Mouse (Mus musculus) macrophage (primary cell): ENCODE measurements around the gene Gpr19. TPM values are rescaled to one million over a fixed set of nuclear protein-coding genes. Genes with fewer than 3 reads are reported as not detected.

ENCODE experiments used
- H3K27ac ChIP-seq: fragments of 350-480 bp; formaldehyde crosslinking; 2 replicates; pipeline ENCODE4 v1.9.0; 2021
- H3K36me3 ChIP-seq: fragments of 350-480 bp; formaldehyde crosslinking; 2 replicates; pipeline ENCODE4 v1.9.0; 2021; ENCODE audit errors: inconsistent target
- H3K4me3 ChIP-seq: fragments of 350-480 bp; formaldehyde crosslinking; 2 replicates; pipeline ENCODE4 v1.9.0; 2021; ENCODE audit errors: inconsistent target
- H3K79me2 ChIP-seq: fragments of 350-480 bp; formaldehyde crosslinking; 2 replicates; pipeline ENCODE4 v1.9.0; 2021; ENCODE audit errors: inconsistent target
- WGBS: methylation state at CpG from one replicate; pipeline ENCODE4 v1.1.7; 2026; ENCODE audit warnings: inconsistent platforms; ENCODE audit not compliant: missing documents; 5-methylcytosine and 5-hydroxymethylcytosine counted together
- polyA plus RNA-seq: library from polyadenylated mRNA; stranded (reverse); fragments of 250-400 nt; gene quantifications from 3 replicates; pipeline ENCODE4 v1.2.4, GENCODE M21; 2018; ENCODE audit warnings: inconsistent platforms

The Gpr19 gene
- polyA plus RNA-seq, 1 experiment from 2014 or later: 2.1 TPM

DNA sequence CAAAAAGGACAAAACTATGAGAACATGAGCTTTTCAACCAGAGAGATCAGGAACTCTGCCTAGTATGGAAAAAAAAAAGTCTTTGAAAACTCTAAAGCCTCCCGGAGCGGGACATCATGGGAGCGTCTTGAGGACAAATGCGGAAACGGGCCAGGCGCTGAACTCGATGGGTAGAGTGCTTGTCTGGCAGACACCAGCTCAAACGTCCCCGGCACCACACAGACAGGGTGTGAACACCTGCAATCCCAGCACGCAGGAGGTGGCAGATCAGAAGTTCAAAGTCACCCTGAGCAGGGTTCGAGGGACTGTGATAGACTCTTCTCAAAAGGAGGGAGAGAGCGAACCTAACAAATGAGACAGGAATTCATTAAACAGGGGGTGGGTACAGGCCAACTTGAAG is 37.0 kb downstream of the Gpr19 start:
- H3K36me3 ChIP-seq: 0 out of 2 replicates have a peak, but pooled peaks cover 12% of the 10 kb centered on the region
- no peaks in the 10 kb centered on the region for H3K79me2 ChIP-seq
- 93% methylated on average over 12 of the region's 12 CpGs for WGBS

DNA sequence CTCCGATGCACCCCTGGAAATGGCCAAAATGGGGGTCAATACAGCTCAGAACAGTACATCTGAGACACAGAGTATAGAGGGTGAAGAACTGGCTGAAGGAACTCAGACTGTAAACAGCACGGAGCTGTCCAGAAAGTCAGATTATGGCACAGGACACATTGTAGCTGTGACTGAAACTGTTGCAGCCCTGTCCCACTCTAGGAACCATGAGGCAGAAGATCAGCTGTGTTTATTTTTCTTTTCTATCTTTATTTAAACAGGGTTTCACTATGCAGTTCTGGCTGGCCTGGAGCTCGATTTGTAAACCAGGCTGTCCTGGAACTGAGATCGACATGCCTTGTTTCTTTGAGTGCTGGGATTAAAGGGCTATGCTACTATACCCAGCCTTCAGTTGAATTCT is 38.1 kb downstream of the Gpr19 start:
- Histone ChIP-seq H3K27ac (no peak overlapping the region), H3K4me3 (no peak overlapping the region), H3K36me3 (peaks cover 17% of the 10 kb centered on the region; the same call in 1 of the 2 replicates), H3K79me2 (no peaks in the 10 kb centered on the region)
- WGBS: 87% methylated on average over 4 of the region's 4 CpGs

More for the DNA sequence above, 37.0 kb downstream of the Gpr19 start:
- H3K27ac ChIP-seq: no peak overlapping the region
- no peak overlapping the region for H3K4me3 ChIP-seq

DNA sequence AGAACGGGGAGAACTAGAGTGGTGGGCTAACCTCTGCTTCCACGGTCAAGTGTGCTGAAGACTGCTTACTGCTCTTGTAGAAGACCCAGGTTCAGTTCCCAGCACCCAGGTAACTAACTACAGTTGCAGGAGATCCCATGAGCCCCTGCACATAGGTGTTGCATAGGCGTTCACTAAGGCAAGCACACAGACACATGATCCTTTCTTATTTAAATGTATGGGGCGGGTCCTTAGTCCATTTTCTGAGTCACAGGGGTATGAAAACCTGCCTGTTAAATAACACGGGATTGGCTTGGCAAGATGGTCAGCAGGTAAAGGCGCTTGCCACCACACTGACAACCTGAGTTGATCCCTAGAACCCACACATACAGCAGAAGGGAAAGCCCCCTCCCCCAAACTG is 39.4 kb downstream of the Gpr19 start:
- 96% methylated on average over 6 of the region's 6 CpGs for WGBS
- no peak overlapping the region for H3K4me3 ChIP-seq
- no peak overlapping the region for H3K27ac ChIP-seq
- peaks cover 17% of the 10 kb centered on the region; the same call in 1 of the 2 replicates for H3K36me3 ChIP-seq
- no peaks in the 10 kb centered on the region for H3K79me2 ChIP-seq

DNA sequence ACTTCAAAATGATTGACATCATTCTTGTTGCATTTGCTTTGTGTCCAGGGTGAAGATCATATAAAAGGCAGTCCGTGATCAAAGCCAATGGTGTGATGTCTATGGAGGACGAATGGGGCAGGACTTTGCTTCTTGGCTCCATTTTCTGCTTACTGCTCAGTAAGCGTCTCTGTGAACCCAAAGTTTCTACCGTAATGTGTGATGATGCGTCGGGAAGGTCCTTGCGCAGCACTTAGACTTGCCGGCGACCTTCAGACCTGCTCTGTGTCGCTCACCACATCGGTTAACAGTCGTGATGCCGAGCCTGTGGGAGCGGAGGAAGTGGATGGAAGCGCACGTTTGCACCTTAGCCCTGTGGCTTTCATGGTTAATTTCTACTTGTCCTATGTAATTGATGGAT is 42.5 kb downstream of the Gpr19 start:
- no peaks in the 10 kb centered on the region for H3K79me2 ChIP-seq
- H3K4me3 ChIP-seq: no peak overlapping the region
- 96% methylated on average over 16 of the region's 16 CpGs for WGBS
- peaks cover 27% of the 10 kb centered on the region for H3K36me3 ChIP-seq
- H3K27ac ChIP-seq: no peak overlapping the region

DNA sequence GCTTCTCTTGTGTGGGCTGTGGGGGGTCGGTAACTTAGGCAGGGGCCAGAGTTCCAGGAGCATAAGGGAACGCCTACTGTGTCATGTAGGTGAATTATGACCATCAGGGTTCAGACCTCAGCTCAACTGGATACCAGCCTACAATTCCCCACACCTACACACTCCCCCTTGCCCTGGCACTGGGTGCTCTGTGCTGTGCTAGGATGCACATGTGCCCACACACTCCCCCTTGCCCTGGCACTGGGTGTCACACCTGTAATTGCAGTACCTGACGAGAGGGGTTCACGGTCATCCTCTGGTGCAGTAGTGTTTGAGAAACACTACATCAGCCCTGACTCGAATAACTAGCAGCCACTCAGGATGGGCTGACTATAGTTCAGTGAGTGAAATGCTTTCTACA is 43.6 kb downstream of the Gpr19 start:
- WGBS: 99% methylated on average over 5 of the region's 5 CpGs
- H3K27ac ChIP-seq: no peak overlapping the region
- peaks cover 27% of the 10 kb centered on the region for H3K36me3 ChIP-seq
- no peaks in the 10 kb centered on the region for H3K79me2 ChIP-seq
- H3K4me3 ChIP-seq: no peak overlapping the region

DNA sequence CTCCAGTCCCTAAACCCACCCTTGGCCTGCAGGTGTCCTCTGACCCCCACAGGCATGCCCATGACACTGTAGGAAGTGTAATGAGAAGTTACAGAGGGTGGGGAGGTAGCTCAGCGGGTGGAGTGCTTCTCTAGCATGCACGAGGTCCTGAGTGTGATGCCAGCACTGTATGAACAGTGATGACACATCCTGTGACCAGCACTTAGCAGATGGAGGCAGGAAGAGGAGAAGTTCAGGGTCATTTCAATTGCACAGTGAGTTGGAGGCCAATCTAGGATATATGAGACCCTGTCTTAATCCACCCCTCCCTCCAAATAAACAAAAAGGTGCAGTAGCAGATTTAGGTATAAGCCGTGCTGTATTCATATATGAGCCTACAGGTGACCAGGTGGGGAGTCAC is 48.4 kb downstream of the Gpr19 start:
- Histone ChIP-seq H3K4me3 (no peak overlapping the region), H3K79me2 (no peaks in the 10 kb centered on the region), H3K36me3 (peaks cover 10% of the 10 kb centered on the region; the same call in 1 of the 2 replicates), H3K27ac (no peak overlapping the region)
- WGBS: 81% methylated on average over 3 of the region's 3 CpGs

DNA sequence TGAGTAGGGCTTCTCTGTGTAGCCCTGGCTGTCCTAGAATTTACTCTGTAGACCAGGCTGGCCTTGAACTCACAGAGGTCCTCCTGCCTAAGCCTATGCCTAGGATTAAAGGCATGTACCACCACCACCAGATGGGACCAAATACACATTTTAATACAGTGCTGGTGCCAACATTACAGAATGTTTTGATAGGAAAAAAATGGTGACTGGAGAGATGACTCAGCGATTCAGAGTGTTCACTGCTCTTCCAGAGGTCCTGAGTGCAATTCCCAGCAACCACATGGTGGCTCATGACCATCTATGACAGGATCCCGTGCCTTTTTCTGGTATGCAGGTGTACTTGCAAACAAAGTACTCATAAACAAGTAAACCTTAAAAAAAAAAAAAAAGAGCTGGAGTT is 48.9 kb downstream of the Gpr19 start:
- Histone ChIP-seq H3K27ac (no peak overlapping the region), H3K79me2 (no peaks in the 10 kb centered on the region), H3K4me3 (no peak overlapping the region), H3K36me3 (peaks cover 10% of the 10 kb centered on the region; the same call in 1 of the 2 replicates)
- WGBS: 100% methylated on average over 2 of the region's 2 CpGs

DNA sequence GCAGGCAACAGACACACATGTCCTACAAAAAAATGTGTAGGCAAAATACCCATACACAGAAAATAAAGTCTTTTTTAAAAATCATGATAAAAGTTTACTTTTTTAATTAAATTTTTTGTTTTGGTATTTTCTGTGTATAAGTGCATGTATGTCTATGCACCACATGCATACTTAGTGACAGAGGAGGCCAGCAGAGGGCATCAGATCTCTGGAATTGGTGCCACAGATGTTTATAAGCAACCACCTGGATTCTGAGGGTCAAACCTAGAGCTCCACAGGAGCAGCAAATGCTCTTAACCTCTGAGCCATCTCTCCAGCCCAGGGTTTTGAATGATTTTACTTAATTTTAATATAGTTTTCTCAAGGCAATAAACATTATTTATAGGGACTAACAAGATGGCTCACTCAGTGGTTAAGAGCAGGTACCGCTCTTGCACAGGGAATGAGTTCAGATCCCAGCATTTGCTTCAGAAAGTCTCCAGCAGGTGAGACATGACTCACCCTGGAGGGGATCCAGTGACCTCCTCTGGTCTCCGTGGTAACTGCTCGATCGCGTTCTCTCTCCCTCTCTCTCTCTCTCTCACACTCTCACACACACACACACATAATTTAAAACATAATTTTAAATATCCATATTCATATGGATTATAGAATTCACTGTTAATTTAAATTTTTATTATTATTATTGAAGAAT is 50.0 kb downstream of the Gpr19 start:
- Histone ChIP-seq H3K4me3 (no peak overlapping the region), H3K79me2 (no peaks in the 10 kb centered on the region), H3K36me3 (peaks cover 6% of the 10 kb centered on the region; the same call in 1 of the 2 replicates), H3K27ac (no peak overlapping the region)
- WGBS: 97% methylated on average over 5 of the region's 5 CpGs

DNA sequence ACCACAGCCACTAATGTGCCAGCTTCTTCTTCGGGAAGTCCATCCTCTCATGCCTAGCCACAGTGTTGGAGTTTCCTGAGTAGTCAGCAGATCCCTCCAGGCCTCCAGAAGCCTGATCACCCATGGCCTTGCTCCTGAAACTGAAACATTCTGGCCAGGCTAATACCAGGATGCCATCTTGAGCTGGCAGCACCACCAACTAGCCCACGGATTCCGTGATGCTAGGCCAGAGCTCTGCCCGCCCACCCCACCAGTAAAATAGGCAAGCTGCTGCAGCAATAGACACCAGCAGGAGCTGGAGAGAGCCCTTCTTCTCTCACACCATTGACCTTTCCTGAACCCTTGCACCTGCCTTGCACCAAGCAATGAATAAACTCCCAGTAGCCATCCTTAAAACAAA is 50.8 kb downstream of the Gpr19 start:
- Histone ChIP-seq H3K36me3 (no peaks in the 10 kb centered on the region), H3K79me2 (no peaks in the 10 kb centered on the region), H3K27ac (no peak overlapping the region), H3K4me3 (no peak overlapping the region)
- 87% methylated on average over 4 of the region's 4 CpGs for WGBS

DNA sequence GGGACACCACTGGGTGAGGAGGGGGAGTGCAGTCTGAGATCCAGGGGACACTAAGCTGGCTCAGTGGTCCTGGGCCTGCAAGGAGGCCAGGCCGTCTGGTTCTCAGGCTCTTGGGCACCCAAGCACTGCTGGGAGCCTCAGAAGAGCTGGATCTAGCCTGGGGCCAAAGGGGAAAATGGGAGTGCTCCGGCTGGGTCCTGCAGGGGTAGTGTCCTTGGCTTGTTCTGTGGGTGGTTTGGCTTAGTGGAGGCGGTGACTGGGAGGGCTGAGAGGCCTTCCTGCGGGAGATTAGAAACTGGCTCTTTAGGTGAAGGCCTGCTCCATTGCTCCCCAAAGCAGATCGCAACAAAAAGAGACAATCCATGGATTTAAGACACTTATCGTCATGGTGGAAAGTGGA is 52.1 kb downstream of the Gpr19 start:
- Histone ChIP-seq H3K27ac (no peak overlapping the region), H3K36me3 (no peaks in the 10 kb centered on the region), H3K79me2 (no peaks in the 10 kb centered on the region), H3K4me3 (no peak overlapping the region)
- WGBS: 93% methylated on average over 5 of the region's 6 CpGs

DNA sequence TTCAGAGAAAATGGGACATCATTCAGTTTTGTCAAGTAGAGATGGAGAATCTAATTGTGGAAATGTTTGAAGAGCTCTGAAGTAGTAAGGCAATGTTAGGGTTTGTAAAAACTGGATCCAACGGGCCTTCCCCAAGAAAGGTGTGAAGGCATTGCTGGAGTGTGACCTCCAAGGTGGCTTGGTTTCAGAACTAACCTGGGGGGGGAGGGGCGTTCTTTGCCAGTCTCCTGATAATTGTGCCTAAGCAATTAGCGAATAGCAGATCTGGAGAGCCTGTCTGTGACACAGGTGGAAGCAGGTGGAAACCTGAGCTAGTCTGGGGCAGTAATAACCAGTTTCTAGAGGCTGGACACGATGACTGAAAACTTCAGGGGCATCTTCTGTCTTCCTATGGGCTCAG is 52.7 kb downstream of the Gpr19 start:
- Histone ChIP-seq H3K36me3 (no peaks in the 10 kb centered on the region), H3K79me2 (no peaks in the 10 kb centered on the region), H3K4me3 (no peak overlapping the region), H3K27ac (no peak overlapping the region)
- WGBS: 90% methylated on average over 4 of the region's 4 CpGs

DNA sequence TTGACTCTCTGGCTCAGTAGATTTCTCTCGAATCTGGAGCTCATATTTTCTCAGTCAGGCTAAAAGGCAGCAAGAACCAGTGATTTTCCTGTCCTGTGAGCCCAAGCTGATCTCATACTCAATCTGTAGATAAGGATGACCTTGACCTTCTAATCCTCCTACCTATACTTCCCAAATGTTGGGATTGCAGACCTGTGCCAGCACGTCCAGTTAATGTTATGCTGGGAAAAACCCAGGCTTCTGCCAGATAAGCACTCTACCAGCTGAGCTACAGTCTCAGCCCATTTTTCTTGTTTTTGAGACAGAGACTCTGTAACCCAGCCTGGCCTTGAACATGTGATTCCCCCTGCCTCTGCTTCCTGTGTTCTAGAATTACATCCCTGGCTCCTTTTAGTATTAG is 58.0 kb downstream of the Gpr19 start:
- H3K36me3 ChIP-seq: no peaks in the 10 kb centered on the region
- WGBS: 84% methylated on average over 2 of the region's 2 CpGs
- no peak overlapping the region for H3K4me3 ChIP-seq
- no peak overlapping the region for H3K27ac ChIP-seq
- no peaks in the 10 kb centered on the region for H3K79me2 ChIP-seq

DNA sequence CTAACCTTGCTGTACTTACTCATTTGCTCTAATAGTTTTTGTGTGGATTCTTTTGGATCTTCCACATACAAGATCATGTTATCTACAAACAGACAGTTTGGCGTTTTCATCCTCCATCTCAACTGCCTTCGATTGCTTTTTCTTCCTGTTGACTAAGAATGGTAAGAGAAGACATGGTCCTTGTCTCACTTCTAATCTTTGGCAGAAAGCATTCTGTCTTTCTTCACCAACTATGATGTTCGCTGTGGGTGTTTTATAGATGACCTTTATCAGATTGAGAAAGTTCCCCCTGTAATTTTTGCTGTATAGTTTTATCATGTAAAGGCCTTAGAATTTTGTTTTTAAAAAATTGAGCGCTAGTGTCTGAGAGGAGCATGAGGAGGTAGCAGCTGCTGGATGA is 60.3 kb downstream of the Gpr19 start:
- no peak overlapping the region for H3K4me3 ChIP-seq
- H3K79me2 ChIP-seq: no peaks in the 10 kb centered on the region
- WGBS: 91% methylated on average over 4 of the region's 4 CpGs
- no peaks in the 10 kb centered on the region for H3K36me3 ChIP-seq
- no peak overlapping the region for H3K27ac ChIP-seq

DNA sequence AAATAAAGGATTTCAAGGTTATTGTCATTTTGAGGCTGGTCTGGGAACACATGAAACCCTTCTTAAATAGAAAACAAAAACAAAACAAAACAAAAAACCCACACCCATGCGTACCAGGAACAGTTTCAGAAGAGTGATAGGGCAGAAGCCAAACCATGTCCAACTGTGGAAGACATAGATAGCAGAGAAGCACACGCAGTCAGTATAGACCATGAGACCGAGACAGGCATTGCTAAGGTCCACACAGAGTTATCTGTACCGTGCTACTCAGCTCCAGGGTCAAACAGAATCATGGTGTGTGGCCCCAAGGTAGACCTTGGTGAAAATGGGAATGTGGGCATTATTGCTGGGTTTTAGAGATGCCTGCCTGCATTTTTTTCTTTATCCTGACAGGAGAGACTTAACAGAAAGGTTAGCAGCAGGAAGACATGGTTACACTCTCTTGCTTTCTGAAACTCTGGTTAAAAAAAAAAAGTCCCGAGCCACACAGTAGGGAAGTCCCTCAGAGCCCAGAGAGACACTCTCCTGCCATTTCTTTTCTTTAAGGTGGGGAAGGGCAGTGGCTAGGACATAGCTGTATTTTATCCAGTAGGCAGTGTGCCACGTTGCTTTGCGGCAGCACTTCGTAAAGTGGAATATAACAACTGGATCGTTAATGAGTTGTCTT is 63.7 kb downstream of the Gpr19 start:
- no peak overlapping the region for H3K4me3 ChIP-seq
- no peak overlapping the region for H3K27ac ChIP-seq
- whole genome bisulfite sequencing: 89% methylated on average over 9 of the region's 9 CpGs
- no peaks in the 10 kb centered on the region for H3K36me3 ChIP-seq
- H3K79me2 ChIP-seq: no peaks in the 10 kb centered on the region

DNA sequence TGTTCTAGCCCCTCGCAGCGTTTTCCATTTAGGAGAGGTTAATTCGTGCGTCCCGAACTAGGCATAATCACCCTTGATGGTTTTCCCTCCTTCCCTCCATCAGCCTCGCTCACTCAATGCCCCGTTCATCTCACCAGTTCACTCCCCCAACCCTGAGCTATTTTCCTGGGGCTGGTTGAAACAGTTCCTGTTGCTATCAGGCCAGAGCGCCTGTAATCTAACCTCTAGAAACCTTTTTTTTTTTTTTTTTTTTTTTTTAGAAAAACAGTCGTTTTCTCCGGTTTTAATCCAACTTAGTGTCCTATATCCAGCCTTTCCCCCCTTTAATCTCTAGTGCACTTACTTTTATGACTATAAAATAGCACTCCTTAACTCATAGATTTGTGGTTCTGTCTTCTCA is 67.6 kb downstream of the Gpr19 start:
- Histone ChIP-seq H3K4me3 (peak overlapping the region; percentile 69), H3K27ac (0 out of 2 replicates have a peak overlapping the region, but pooled peaks have one; percentile 24), H3K36me3 (no peaks in the 10 kb centered on the region), H3K79me2 (no peaks in the 10 kb centered on the region)
- WGBS: 6% methylated on average over 7 of the region's 10 CpGs
